Mouse (Mus musculus) adipocyte (in vitro differentiated cells): ENCODE measurements around the gene Irf2bp1.

Source experiments
- DNase-seq: peaks from one replicate; pipeline ENCODE4 v3.0.0-alpha.2; 2016; ENCODE audit warnings: low spot score

Gene Irf2bp1

DNA sequence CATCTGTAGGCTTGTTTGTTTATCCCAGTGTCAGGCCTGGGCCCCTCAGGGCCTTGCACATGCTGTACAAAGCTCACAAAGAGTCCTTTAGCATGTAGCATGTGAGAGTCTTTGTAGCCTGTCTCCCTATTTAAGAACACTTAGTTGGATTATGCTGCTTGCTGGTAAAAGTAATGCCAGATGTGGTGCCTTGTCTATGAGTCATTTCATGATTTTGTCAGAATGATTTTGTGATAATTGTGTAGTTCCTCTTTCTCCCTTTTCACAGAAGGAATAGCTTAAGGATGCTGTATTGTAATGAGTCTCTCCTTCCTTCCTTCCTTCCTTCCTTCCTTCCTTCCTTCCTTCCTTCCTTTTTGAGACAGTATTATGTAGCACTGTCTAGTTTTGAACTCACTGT is 24.2 kb downstream of the Irf2bp1 start:
- no peak for DNase-seq

DNA sequence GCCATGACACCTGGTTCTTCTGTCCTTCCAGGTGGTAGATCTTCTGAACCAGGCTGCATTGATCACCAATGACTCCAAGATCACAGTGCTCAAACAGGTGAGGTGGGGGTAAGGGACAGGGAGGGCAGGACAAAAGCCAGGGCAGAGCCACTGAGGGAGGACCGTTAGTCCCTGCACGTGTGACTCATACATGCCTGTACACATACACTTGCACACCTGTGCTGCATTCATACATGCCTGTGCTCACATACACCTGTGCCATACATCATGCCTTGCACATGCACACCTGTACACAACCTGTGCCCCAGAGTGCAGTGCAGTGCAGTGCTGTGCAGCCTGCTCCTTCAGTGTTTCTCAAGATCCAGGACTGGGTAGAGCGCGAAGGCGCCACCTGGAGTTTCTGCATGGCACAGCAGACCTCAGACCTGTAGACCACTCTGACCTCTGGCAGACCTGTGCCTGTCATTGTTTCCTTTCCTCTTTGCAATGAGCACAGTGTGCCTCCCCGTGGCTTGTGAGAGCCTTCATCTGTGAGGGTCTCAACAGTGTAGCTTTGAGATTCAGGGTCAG is 25.3 kb downstream of the Irf2bp1 start:
- DNase-seq = peak; percentile 36

GRCm38 (mm10) chr7:19031641-19032040 is 27.8 kb downstream of the Irf2bp1 start:
- no peak for DNase-seq

DNA sequence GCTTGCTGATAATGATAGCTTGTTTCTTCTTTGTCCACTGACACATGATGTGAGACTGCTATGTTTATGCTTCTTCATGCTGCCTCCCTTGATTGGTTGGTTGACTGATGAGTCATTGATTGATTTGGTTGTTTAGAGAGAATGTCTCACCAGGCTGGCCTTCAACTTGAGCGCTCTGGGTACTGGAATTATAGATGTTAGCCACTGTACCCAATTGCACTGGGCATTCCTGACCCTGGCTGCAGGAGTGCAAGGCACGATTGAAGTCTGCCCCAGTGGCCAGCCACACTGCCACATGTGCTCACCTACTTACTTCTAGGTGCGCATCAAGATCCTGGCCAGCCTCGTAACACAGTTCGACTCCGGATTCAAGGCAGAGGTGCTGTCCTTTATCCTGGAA is 40.8 kb downstream of the Irf2bp1 start:
- no peak for DNase-seq

GRCm38 (mm10) chr7:19046286-19047069 is 42.6 kb downstream of the Irf2bp1 start:
- peak; percentile 78 for DNase-seq

GRCm38 (mm10) chr7:19048006-19048527 is 44.2 kb downstream of the Irf2bp1 start:
- DNase-seq = no peak

- DNase-seq = no peak
Measured at GRCm38 (mm10) chr7:19049252-19049651, 45.4 kb downstream of the Irf2bp1 start.

DNA sequence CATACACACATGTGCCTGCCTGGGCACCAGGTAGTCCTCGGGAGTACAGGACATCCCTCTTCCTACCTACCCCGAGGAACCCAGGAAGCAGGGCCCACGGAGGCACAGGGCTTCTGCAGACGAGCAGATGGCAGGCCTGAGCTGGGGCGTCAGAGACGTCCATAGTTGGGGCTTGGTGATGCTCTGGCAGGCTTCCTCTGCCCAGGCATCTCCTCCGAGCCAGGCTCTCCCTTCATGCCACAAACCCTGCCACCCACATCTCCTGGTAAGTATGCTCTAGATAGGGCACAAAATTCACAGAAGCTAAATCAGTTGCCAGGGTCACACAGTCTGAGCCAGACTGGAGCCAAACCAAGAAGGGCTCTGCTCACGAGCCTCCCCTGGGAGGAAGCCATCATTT is 46.3 kb downstream of the Irf2bp1 start:
- no peak for DNase-seq

GRCm38 (mm10) chr7:19051161-19051560 is 47.3 kb downstream of the Irf2bp1 start:
- no peak for DNase-seq

DNA sequence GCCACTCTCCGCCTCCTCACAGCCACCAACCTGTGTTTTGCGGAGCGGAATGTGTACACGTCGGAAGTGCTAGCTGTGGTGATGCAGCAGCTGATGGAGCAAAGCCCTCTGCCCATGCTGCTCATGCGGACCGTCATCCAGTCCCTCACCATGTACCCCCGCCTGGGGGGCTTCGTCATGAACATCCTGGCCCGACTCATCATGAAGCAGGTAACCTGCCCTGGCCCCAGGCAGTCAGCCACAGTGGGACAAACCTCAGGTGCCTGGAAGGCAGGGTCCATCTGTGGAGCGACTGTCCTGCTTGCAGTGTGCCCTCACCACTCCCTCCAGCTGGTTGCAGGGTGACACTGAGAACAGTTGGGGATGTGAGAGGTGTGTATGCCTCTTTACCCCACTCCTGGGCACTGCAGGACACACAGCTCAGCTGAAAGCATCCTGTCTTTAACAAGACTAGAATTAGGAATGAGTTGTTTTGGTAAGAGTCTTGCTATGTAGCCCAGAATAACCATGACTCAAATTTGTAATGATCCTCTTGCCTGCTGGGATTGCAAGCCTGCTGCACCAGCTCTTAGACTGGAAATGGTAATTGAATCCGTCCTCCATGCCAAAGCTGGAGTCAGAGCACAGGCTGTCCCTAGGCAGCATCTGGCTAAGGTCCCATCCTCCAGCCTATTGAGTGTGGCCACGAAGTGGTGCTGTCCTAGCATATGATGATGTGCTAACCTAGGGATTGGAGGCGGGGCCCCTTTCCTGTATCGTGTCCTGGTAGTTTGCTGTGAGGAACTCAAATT is 48.7 kb downstream of the Irf2bp1 start:
- DNase-seq = no peak

- DNase-seq = no peak
Measured at GRCm38 (mm10) chr7:19053136-19053532, 49.3 kb downstream of the Irf2bp1 start.

- no peak for DNase-seq
Measured at GRCm38 (mm10) chr7:19054047-19054776, 50.4 kb downstream of the Irf2bp1 start, which contains the start of gene Rsph6a. Gene Rsph6a (plus strand): TSS chr7:19054690.

DNA sequence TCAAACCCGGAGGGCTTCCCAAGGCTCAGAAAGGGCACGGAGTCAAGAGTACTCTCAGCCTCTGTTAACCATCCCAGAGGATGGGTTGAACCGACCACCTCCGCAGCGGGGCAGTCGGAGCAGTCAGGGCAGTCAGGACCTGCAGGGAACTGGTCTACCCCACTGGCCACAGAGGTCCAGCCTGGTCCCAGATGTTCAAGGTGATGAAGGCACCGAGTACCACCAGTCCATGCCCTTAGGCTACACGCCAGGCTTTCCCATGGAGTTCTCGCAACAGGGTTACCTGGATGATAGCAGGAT is 50.9 kb downstream of the Irf2bp1 start:
- no peak for DNase-seq

- DNase-seq = no peak
Measured at GRCm38 (mm10) chr7:19055108-19055507, 51.3 kb downstream of the Irf2bp1 start.
